Mouse (Mus musculus) small intestine, adult 2 months (tissue): ENCODE results near the gene Gm26657. TPM values are rescaled to one million over a fixed set of nuclear protein-coding genes. Genes with fewer than 3 reads are reported as not detected.

Experiments
- H3K27ac ChIP-seq: fragments of 200-500 bp; 2 replicates; pipeline ENCODE4 v1.5.1; 2012; ENCODE audit warnings: low read depth, low read length, control low read depth, inconsistent platforms; ENCODE audit not compliant: insufficient read depth
- H3K27me3 ChIP-seq: fragments of 200-500 bp; 2 replicates; pipeline ENCODE4 v1.6.1; 2012; ENCODE audit warnings: mild to moderate bottlenecking, moderate library complexity, low read length, inconsistent platforms; ENCODE audit not compliant: control insufficient read depth, insufficient read depth
- H3K36me3 ChIP-seq: fragments of 200-500 bp; 2 replicates; pipeline ENCODE4 v1.6.1; 2012; ENCODE audit warnings: mild to moderate bottlenecking, low read length, control low read depth, inconsistent platforms; ENCODE audit not compliant: control insufficient read depth, insufficient read depth
- H3K4me1 ChIP-seq: fragments of 200-500 bp; 2 replicates; pipeline ENCODE4 v1.6.1; 2012; ENCODE audit warnings: low read length, inconsistent platforms, mixed read lengths; ENCODE audit not compliant: control insufficient read depth, insufficient read depth, insufficient read length
- H3K4me3 ChIP-seq: fragments of 200-500 bp; 2 replicates; pipeline ENCODE4 v1.5.1; 2012; ENCODE audit warnings: low read depth, mild to moderate bottlenecking, control low read depth, inconsistent platforms, low read length, moderate library complexity
- CTCF ChIP-seq: fragments of 200-500 bp; IDR thresholded peaks from 2 replicates; pipeline ENCODE4 v1.5.1; 2012; ENCODE audit warnings: low read depth, mild to moderate bottlenecking, control low read depth, inconsistent platforms, low read length, moderate library complexity, mixed read lengths; ENCODE audit not compliant: insufficient replicate concordance, insufficient read length; ENCODE audit errors: extremely low read depth
- POLR2A ChIP-seq: fragments of 200-500 bp; IDR thresholded peaks from 2 replicates; pipeline ENCODE4 v1.6.1; 2012; ENCODE audit warnings: low read depth, mild to moderate bottlenecking, control low read depth, inconsistent platforms, low read length, moderate library complexity
- WGBS: fragments of 180-500 bp; shearing (Covaris S2); methylation state at CpG from one replicate; pipeline ENCODE4 v1.1.7; 2018; 5-methylcytosine and 5-hydroxymethylcytosine counted together
- polyA plus RNA-seq: library from polyadenylated mRNA; depleted of rRNA; stranded (reverse); fragments of >200 nt; gene quantifications from 2 replicates; pipeline ENCODE4 v1.2.3, GENCODE M21; 2012

Gm26657 gene
- polyA plus RNA-seq, 1 experiment, result not detected

DNA sequence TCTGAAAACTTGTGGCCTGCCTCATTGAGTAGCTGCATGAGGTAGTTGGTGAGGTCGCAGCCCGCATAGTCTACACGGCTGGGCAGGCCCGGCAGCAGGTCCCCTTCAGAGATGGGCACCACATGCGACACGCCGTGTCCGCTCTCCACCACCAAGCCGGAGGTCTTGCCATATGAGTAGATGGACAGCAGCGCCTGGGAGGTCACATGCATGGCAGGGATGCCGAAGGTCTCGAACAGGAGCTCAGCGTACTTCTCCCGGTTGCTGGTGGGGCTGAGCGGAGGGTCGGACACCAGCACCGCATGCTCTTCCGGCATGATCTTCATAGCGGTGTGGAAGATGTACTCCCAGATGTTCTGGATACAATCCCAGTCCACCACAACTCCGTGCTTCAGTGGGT, 741 bp downstream of the Gm26657 start:
- no peaks in the 10 kb centered on the region for H3K36me3 ChIP-seq
- WGBS, result 95% methylated on average over 20 of the region's 20 CpGs
- H3K4me1 ChIP-seq, result no peaks in the 10 kb centered on the region
- TF ChIP-seq CTCF, result no peak
- TF ChIP-seq POLR2A, result no peak
- no peaks in the 10 kb centered on the region for H3K27me3 ChIP-seq
- H3K27ac ChIP-seq, result no peak overlapping the region
- no peak overlapping the region for H3K4me3 ChIP-seq

DNA sequence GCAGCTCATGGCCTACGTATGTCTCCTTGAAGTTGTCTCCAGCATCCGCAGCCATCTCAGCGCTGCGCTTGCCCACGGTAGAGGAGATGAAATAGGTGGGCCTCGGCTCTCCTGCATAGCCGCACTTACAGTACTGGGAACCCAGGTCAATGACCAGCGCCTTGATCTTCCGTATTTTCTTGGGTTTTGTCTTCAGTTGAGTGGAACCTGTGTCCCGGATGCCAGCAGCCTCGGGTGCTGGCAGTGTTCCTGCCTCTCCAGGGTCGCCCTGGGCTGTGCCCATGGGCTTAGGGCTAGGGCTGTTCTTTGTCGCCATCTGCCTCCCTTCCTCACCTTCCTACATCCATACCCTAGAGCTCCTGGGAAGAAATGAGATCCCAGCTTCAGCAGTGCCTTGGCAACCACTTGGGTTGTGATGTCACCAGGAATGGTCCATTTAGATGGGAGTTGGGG, 1.2 kb downstream of the Gm26657 start, which contains the start of gene Actl7b:
TSS of gene Actl7b (minus strand) at position 403 of the 453 bp plus-strand sequence.
- 0 out of 2 replicates have a peak, but pooled peaks cover 3% of the 10 kb centered on the region for H3K36me3 ChIP-seq
- H3K4me3 ChIP-seq, result no peak within 1 kb of the TSS
- H3K27ac ChIP-seq, result no peak within 1 kb of the TSS
- H3K27me3 ChIP-seq, result no peaks in the 10 kb centered on the region
- 94% methylated on average over 13 of the region's 13 CpGs for WGBS
- TF ChIP-seq CTCF, result no peak
- TF ChIP-seq POLR2A, result no peak
- no peaks in the 10 kb centered on the region for H3K4me1 ChIP-seq

DNA sequence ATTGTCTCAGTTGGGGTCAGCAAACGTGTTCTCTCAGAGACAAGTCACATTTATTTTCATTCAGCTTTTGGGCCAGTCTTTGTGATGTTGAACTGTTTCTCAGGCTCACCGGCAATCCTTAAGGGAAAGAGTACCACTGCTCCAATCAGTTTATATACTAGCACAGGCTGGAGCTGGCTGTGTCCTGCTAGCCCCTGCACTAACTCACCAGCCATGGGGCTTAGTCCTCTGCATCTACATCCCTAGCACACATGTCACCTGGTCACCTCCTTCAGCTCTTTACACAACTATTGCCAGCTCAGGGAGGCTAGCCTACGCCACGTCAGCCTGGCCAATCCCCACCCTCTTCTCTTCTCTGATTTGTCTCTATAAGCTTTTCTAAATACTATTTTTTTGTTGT, 2.8 kb downstream of the Gm26657 start:
- TF ChIP-seq POLR2A (no peak), CTCF (no peak)
- Histone ChIP-seq H3K27ac (no peak overlapping the region), H3K36me3 (peaks cover 8% of the 10 kb centered on the region; the same call in 1 of the 2 replicates), H3K4me3 (no peak overlapping the region), H3K27me3 (no peaks in the 10 kb centered on the region), H3K4me1 (no peaks in the 10 kb centered on the region)
- WGBS, result 87% methylated on average over 4 of the region's 4 CpGs

DNA sequence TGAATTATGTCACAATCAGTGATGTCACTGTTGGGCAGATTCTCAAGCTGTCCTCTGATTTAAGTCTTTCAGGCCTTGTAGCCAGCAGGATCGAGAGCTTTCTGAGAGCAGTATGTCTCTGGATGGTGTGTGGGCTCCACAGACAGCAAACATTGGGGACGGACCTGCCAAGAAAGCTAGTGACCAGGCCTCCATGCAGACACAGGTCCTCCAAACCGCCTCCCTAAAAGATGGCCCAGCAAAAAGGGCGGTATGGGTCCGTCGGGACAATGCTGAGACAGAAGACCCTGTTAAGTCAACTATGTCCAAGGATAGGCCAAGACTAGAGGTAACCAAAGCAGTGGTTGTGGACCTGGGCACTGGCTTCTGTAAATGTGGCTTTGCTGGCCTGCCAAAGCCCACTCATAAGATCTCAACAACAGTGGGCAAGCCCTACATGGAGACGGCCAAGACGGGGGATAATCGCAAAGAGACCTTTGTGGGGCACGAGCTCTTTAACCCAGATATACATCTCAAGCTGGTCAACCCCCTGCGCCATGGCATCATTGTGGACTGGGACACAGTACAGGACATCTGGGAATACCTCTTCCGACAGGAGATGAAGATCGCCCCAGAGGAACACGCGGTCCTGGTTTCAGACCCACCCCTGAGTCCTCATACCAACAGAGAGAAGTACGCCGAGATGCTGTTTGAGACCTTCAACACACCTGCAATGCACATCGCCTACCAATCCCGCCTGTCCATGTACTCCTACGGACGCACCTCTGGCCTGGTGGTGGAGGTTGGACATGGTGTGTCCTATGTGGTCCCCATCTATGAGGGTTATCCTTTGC, 3.7 kb downstream of the Gm26657 start, which contains the start of gene Actl7a:
TSS of gene Actl7a (plus strand) at position 51 of the 833 bp plus-strand sequence.
- TF ChIP-seq CTCF (no peak), POLR2A (no peak)
- H3K27me3 ChIP-seq, result no peaks in the 10 kb centered on the region
- no peak within 1 kb of the TSS for H3K4me3 ChIP-seq
- peaks cover 9% of the 10 kb centered on the region; the same call in 1 of the 2 replicates for H3K36me3 ChIP-seq
- H3K27ac ChIP-seq, result no peak within 1 kb of the TSS
- 94% methylated on average over 21 of the region's 21 CpGs for WGBS
- no peaks in the 10 kb centered on the region for H3K4me1 ChIP-seq

DNA sequence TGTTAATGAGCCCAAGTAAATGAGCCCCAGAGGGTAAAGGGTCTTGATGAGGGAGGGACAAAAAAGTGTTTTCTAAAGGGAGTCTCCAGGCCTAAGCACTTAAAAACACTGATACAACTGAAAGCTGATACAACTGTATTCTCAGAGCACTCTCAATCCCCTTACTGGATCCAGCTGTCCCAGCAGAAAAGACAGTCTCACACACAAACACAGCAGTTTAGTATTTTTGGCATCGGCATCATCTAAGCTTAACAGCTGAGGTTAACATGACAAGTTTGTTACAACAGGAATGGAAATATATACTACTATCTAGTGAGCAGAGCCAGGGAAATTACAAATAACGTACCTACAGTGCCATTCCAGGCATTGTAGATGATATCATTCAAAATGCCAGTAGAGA, 6.5 kb downstream of the Gm26657 start:
- 95% methylated on average over 2 of the region's 2 CpGs for WGBS
- H3K4me3 ChIP-seq, result no peak overlapping the region

DNA sequence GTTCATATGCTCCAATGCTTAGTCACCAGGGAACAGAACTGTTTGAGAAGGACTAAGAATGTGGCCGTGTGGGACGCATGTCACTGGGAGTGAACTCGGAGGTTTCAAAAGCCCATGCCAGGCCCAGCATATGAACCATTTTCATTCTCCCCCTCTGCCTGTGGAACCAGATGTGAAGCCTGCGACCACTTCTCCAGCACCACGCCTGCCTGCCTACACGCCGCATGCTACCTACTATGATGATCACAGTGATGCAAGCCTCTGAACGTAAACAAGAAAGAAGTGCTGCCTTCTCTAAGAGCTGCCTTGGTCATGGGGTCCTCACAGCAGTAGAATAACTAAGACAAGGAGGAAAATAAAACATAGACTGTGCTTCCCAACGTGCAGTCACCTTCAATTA, 7.6 kb downstream of the Gm26657 start:
- Histone ChIP-seq H3K36me3 (peaks cover 22% of the 10 kb centered on the region), H3K27me3 (no peaks in the 10 kb centered on the region), H3K27ac (no peak overlapping the region), H3K4me3 (no peak overlapping the region), H3K4me1 (no peaks in the 10 kb centered on the region)
- TF ChIP-seq POLR2A, result no peak
- no peak for TF ChIP-seq CTCF
- WGBS, result 95% methylated on average over 9 of the region's 9 CpGs

More for the DNA sequence above, 6.5 kb downstream of the Gm26657 start:
- peaks cover 20% of the 10 kb centered on the region for H3K36me3 ChIP-seq
- no peaks in the 10 kb centered on the region for H3K27me3 ChIP-seq
- no peak for TF ChIP-seq CTCF
- no peak for TF ChIP-seq POLR2A
- H3K27ac ChIP-seq, result no peak overlapping the region
- H3K4me1 ChIP-seq, result no peaks in the 10 kb centered on the region

DNA sequence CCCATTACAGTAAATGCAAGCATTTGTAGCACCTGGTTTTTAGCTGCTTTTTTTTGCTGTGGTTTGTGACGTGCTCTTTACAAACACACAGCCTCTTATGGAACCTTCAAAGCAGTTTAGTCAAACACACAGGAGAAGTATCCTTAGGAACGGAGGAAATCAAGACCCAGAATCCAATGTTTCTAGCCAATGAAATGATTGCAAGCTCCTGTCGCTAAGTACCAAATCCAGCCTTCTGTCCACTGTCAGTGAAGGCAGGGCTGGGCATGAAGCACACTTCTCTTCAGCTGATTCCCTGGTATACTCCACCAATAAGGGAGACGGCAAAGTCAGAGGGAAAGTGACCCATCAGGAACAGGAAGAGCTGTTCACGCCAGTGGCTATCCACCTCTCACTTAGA, 16.2 kb downstream of the Gm26657 start:
- no peak overlapping the region for H3K27ac ChIP-seq
- H3K27me3 ChIP-seq, result no peaks in the 10 kb centered on the region
- no peaks in the 10 kb centered on the region for H3K4me1 ChIP-seq
- 89% methylated on average over 5 of the region's 5 CpGs for WGBS
- no peak for TF ChIP-seq POLR2A
- no peak for TF ChIP-seq CTCF
- peaks cover 49% of the 10 kb centered on the region for H3K36me3 ChIP-seq
- no peak overlapping the region for H3K4me3 ChIP-seq
